Mouse (Mus musculus): ENCODE measurements around the gene Mtln.

DNA sequence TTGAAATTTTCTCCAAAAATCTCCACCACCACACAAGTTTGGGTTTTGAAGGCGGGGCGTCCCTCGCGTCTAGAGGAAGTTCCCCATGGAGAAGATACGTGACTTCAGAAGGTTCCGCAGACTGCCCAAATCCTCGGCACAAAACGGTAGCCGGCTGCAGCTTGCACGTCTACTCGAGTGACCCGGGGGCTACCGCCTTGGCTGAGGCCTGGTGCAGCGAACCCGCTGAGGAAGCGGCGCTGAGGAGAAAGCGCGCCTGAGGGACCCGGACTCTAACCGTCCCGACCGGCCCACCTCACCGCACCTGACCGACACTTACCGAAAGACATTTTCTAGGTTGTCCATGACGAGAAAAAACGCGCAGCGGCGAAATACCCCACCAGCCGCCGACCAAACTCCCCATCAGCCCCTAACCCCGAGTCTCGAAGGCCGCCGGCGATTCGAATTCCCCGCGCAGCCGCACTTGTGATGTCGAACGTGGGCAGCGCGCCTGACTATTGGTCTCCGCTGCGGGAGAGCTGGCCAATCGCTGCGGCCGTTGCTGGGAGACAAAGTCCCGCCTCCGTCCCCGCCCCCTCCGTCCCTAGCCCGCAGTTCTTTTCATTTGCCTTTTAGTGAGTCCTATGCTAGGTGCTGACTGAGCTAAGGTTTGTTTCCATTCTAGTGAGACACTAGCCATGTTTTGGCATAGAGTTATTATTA lies 39.3 kb upstream of the Mtln start, which contains the start of gene Bub1:
- TF ChIP-seq CTCF (IDR thresholded peaks at IDR 0.05) (peak; percentile 37), POLR2A (IDR thresholded peaks at IDR 0.05; ENCODE audit: insufficient read depth, low read depth, low read length) (no peak), EP300 (IDR thresholded peaks at IDR 0.05; ENCODE audit: insufficient read depth, low read depth, low read length) (no peak)

All from heart, adult 2 months (tissue).